Mouse (Mus musculus) c-Kit-positive CD71-positive TER-119-negative erythroid progenitor cells, embryonic 14.5 days (primary cell): ENCODE results near the gene Mgp.
"Not testable (repeated sequence)": the region's sequence is repeated elsewhere in the genome, so short reads cannot be mapped to it uniquely, and the experiment has no call there.

Experiments
- DNase-seq: peaks from one replicate; pipeline ENCODE4 v3.0.0-alpha.2; 2013; ENCODE audit warnings: low read depth

Mgp gene

GRCm38 (mm10) chr6:136897789-136898188 is 22.2 kb upstream of the Mgp start:
- DNase-seq: no peak

- no peak for DNase-seq
These were observed 19.1 kb upstream of the Mgp start for GRCm38 (mm10) chr6:136894532-136895339.

- no peak for DNase-seq
These were observed 16.4 kb upstream of the Mgp start for GRCm38 (mm10) chr6:136892002-136892401.

- no peak for DNase-seq
These were observed 13.9 kb upstream of the Mgp start for GRCm38 (mm10) chr6:136889554-136889953.

GRCm38 (mm10) chr6:136889067-136889466 is 13.4 kb upstream of the Mgp start:
- no peak for DNase-seq

- no peak for DNase-seq
These were observed 12.2 kb upstream of the Mgp start for GRCm38 (mm10) chr6:136887854-136888253.

- not testable (repeated sequence) for DNase-seq
These were observed 9.1 kb upstream of the Mgp start for GRCm38 (mm10) chr6:136884766-136885165.

DNA sequence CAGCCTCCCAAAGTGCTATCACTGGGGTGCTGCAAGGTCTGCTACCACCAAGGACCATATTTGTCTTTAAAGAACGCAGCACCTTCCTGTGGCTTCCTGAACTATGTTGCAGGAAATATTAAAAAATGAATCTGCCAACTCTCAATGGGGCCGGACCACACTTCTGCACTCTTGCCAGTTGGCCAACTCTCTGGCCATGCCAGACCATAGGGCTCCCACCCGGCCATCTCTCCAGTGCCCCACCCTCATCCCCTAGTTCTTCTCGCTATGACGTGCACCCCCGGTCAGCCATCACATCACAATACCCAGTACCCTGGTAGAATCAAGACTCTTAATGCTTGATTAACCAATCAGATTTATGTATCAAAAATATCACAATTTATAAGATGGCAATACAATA is 8.3 kb upstream of the Mgp start:
- DNase-seq: no peak

GRCm38 (mm10) chr6:136883431-136883915 is 7.8 kb upstream of the Mgp start:
- DNase-seq: no peak

DNA sequence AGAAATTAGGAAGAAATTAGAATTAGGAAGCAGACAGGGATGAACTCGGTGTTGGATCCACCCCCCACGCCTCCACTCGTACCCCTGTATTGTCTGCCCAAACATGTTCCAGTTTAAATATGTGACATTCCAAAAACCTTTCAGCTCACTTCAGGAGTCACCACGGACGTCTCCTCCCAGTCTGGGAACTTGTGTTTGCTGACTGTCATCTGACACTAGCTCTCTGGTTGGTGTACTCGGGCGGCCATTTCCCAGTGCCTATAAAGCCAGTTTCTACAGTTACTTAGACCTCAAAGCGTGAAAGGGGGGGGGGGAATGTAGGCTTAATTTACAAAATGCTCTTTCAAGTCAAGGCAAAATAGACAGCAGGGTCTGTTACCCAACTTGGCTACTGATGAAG is 6.1 kb upstream of the Mgp start:
- DNase-seq: no peak

GRCm38 (mm10) chr6:136874599-136874998 is 1.0 kb downstream of the Mgp start:
- no peak for DNase-seq

DNA sequence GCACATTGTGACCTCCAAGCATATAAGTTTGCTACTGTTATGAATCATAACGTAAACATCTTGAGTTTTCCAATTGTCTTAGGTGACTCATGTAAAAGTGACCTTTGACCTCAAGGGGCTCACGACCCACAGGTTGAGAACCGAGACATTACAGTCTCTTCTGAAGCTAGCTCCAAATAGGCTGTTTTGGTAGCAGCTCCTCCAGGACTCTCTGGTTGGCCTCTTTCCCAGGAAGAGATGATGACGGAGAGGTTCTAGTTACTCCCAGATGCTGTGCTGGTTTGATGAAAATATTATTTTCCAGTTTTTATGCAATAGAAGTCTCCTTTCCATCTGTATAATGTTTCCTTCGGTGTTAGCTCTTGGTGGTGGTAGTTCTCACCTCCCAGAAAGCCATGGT is 6.7 kb downstream of the Mgp start:
- no peak for DNase-seq

GRCm38 (mm10) chr6:136866150-136866549 is 9.5 kb downstream of the Mgp start:
- DNase-seq: no peak

- DNase-seq: no peak
These were observed 10.3 kb downstream of the Mgp start for GRCm38 (mm10) chr6:136865360-136865759.

- peak; percentile 35 for DNase-seq
These were observed 14.6 kb downstream of the Mgp start for GRCm38 (mm10) chr6:136861020-136861419.

DNA sequence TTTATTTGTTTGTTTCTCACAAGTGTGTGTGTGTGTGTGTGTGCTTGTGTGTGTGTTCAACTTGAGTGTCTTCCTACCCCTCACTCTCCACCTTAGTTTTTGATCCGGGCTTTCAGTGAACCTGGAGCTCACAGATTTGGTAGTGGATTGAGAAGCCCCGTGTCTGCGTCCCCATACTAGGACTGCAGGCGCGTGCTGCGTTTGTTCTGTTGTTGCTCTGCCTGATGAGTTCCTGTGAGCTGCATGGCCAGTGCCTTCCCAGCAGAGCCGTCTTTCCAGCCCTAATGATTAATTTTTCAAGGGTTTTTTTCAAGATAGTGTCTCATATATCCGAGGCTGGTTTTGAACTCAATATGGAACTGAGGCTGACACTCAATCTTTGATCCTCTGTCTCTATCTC is 17.2 kb downstream of the Mgp start:
- no peak for DNase-seq

DNA sequence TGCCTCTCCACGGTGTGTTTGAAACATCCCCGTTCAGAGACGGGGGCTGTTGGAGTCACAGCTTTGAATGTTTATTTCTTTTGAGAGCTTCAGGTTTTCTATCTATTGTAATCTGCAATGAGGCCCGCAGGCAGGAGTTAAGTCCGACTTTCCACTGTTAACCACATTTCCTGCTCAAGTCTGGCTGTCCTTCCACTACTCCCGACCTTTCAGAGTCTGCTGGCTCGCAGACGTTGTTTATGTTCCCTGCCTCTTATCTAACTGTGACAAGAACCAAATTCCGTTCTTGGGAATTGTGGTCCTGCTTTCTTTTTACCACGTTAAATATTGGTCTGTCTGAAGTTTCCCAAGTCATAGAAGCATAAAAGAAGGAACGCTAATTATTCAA is 17.8 kb downstream of the Mgp start:
- DNase-seq: no peak

GRCm38 (mm10) chr6:136857186-136857872 is 18.3 kb downstream of the Mgp start, which contains the start of gene Art4:
Art4 (minus strand) TSS chr6:136857733.
- peak; percentile 92 for DNase-seq

DNA sequence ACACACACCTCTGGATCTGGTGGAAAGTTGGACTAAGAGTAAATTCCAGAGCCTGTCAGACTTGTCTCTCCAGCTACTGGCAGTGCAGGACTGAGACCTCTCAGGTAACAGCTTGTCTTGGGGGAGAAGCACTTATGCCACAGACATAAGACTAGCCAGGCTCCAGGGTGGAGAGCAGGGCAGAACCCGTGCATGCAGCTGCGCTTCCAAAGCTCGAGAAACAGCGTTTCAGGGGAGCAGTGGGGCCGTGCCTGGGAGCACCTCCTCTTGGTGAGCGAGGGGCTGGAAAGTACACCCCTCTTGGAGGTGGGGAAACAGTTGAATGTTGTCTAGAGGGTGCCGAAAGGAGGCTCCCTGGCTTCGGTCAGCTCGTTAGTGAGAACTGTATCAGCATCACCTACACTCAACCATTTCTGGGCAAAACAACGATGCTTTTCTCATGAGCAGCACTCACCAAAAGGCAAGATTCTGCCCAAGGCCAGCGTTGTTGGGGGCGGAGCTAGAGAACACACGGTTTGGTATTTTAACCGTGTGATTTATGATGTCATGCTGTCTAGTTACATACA is 19.5 kb downstream of the Mgp start:
- peak; percentile 73 for DNase-seq

DNA sequence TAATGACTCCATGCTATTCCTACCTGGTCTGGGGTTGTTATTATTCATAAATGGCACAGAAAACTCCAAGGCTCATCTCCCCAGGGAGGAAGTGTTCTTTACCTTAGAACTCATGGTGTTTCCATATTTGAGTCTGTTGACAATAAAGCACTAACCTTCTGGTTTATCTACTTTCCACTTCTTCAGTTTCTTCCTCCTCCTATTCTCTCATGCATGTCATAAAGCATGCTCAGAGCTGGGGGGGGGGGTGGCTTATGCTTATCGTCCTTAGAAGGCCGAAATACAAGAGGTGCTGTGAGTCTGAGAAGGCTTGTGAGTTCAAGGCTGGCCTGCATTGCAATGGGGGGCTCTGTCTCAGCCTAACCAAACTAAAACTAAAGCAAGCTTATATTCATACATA is 20.4 kb downstream of the Mgp start:
- no peak for DNase-seq

DNA sequence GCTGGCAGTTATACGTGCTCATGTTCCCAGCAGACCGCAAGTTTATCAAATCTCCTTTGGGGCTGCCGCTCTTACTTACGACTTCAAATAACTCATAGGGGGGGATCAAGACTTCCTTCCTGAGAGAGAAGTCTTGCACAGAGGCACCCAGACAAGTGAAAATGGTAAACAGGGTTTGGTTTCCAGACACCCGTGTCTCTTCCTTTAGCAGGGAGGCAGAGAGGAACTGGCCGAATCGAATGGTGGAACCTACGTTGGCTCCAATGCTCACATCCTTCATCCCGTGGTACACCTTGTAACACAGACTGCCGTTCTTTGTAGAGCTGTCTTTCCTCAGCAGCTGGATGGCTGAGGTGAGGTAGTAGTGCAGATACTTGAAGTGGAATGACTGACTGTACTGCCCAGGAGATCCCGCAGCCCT is 21.3 kb downstream of the Mgp start:
- DNase-seq: no peak

GRCm38 (mm10) chr6:136852762-136853161 is 22.9 kb downstream of the Mgp start:
- DNase-seq: no peak

GRCm38 (mm10) chr6:136852348-136852747 is 23.3 kb downstream of the Mgp start:
- no peak for DNase-seq
